Mouse (Mus musculus): ENCODE results near the gene Shroom3.

Gene Shroom3

GRCm38 (mm10) chr5:92809416-92809750 is 126.1 kb downstream of the Shroom3 start:
- DNase-seq (ENCODE audit: low spot score), result no peak

- peak; percentile 44 for DNase-seq (ENCODE audit: low spot score)
These were observed 127.8 kb downstream of the Shroom3 start for GRCm38 (mm10) chr5:92810922-92811533.

GRCm38 (mm10) chr5:92811761-92812160 is 128.5 kb downstream of the Shroom3 start:
- DNase-seq (ENCODE audit: low spot score), result no peak

GRCm38 (mm10) chr5:92812936-92813335 is 129.7 kb downstream of the Shroom3 start:
- no peak for DNase-seq (ENCODE audit: low spot score)

GRCm38 (mm10) chr5:92813562-92813961 is 130.3 kb downstream of the Shroom3 start:
- no peak for DNase-seq (ENCODE audit: low spot score)

GRCm38 (mm10) chr5:92814621-92815020 is 131.4 kb downstream of the Shroom3 start:
- DNase-seq (ENCODE audit: low spot score), result no peak

GRCm38 (mm10) chr5:92817122-92817822 is 134.0 kb downstream of the Shroom3 start:
- DNase-seq (ENCODE audit: low spot score), result no peak

GRCm38 (mm10) chr5:92821370-92821769 is 138.1 kb downstream of the Shroom3 start:
- DNase-seq (ENCODE audit: low spot score), result no peak

GRCm38 (mm10) chr5:92823495-92823894 is 140.3 kb downstream of the Shroom3 start:
- no peak for DNase-seq (ENCODE audit: low spot score)

GRCm38 (mm10) chr5:92824304-92825009 is 141.2 kb downstream of the Shroom3 start:
- DNase-seq (ENCODE audit: low spot score), result no peak

- no peak for DNase-seq (ENCODE audit: low spot score)
These were observed 147.2 kb downstream of the Shroom3 start for GRCm38 (mm10) chr5:92830391-92830790.

- no peak for DNase-seq (ENCODE audit: low spot score)
These were observed 151.3 kb downstream of the Shroom3 start for GRCm38 (mm10) chr5:92834513-92834912.

GRCm38 (mm10) chr5:92837311-92837710 is 154.1 kb downstream of the Shroom3 start:
- no peak for DNase-seq (ENCODE audit: low spot score)

GRCm38 (mm10) chr5:92838351-92838784 is 155.1 kb downstream of the Shroom3 start:
- no peak for DNase-seq (ENCODE audit: low spot score)

GRCm38 (mm10) chr5:92839314-92839713 is 156.1 kb downstream of the Shroom3 start:
- no peak for DNase-seq (ENCODE audit: low spot score)

- DNase-seq (ENCODE audit: low spot score), result no peak
These were observed 158.2 kb downstream of the Shroom3 start for GRCm38 (mm10) chr5:92841474-92841873.

- no peak for DNase-seq (ENCODE audit: low spot score)
These were observed 159.2 kb downstream of the Shroom3 start for GRCm38 (mm10) chr5:92842417-92842816.

GRCm38 (mm10) chr5:92842881-92843280 is 159.6 kb downstream of the Shroom3 start:
- no peak for DNase-seq (ENCODE audit: low spot score)

GRCm38 (mm10) chr5:92843850-92844785 is 160.9 kb downstream of the Shroom3 start:
- no peak for DNase-seq (ENCODE audit: low spot score)

GRCm38 (mm10) chr5:92849743-92850142 is 166.5 kb downstream of the Shroom3 start:
- no peak for DNase-seq (ENCODE audit: low spot score)

- DNase-seq (ENCODE audit: low spot score), result no peak
These were observed 167.7 kb downstream of the Shroom3 start for GRCm38 (mm10) chr5:92850925-92851324.

- no peak for DNase-seq (ENCODE audit: low spot score)
These were observed 171.7 kb downstream of the Shroom3 start for GRCm38 (mm10) chr5:92854983-92855382.

Data from testis, postnatal 10 days (tissue).